ENCODE assay signal across 9 mouse cellular contexts in genomic region chr11:69370817-69371215, GRCm38 (mm10). TPM values are rescaled to one million over a fixed set of nuclear protein-coding genes. Genes with fewer than 3 reads are reported as not detected.
DNase-seq lines count a peak whose midpoint lies in the region; ATAC-seq and TF ChIP-seq lines count a peak whose summit lies in the region.
"Had no signal": no experiment of that assay in that cellular context is flagged by ENCODE, and none has a peak within 500 bp of the region (broad histone marks: within the 10 kb centered on the region; RNA-seq: fewer than 3 reads in every experiment).

No protein-coding gene starts in this region.

- 37% methylated on average over 9 of the region's 9 CpGs for WGBS in limb, embryonic 13.5 days
- 15% methylated on average over 9 of the region's 9 CpGs for WGBS in stomach, embryonic 15.5 days
- WGBS in cerebellum, adult 2 months: 71% methylated on average over 9 of the region's 9 CpGs

- peak overlapping the region; percentile 43 for H3K9ac ChIP-seq in limb, embryonic 13.5 days
- no peak overlapping the region for H3K9ac ChIP-seq in stomach, embryonic 15.5 days

- peak overlapping the region; percentile 81 for H3K27ac ChIP-seq in limb, embryonic 13.5 days
- H3K27ac ChIP-seq in stomach, embryonic 15.5 days: peak overlapping the region; percentile 86
- no peak overlapping the region for H3K27ac ChIP-seq in cerebellum, adult 2 months (ENCODE audit: insufficient read depth, low read length)

- H3K36me3 ChIP-seq in limb, embryonic 13.5 days: peaks cover 21% of the 10 kb centered on the region
- H3K36me3 ChIP-seq in stomach, embryonic 15.5 days: peaks cover 10% of the 10 kb centered on the region; the same call in 1 of the 2 replicates

- H3K4me2 ChIP-seq in limb, embryonic 13.5 days (replicated peaks): peak overlapping the region; percentile 47
- H3K4me2 ChIP-seq in stomach, embryonic 15.5 days: peak overlapping the region; percentile 20

- peak overlapping the region; percentile 17; the same call in 1 of the 2 replicates for H3K4me3 ChIP-seq in limb, embryonic 13.5 days
- no peak overlapping the region for H3K4me3 ChIP-seq in stomach, embryonic 15.5 days (replicated peaks)
- no peak overlapping the region for H3K4me3 ChIP-seq in cerebellum, adult 2 months (replicated peaks; ENCODE audit: insufficient read depth, low read depth, low read length)

- peaks cover 34% of the 10 kb centered on the region for H3K4me1 ChIP-seq in limb, embryonic 13.5 days
- peaks cover 32% of the 10 kb centered on the region for H3K4me1 ChIP-seq in stomach, embryonic 15.5 days
- peaks cover 29% of the 10 kb centered on the region for H3K4me1 ChIP-seq in cerebellum, adult 2 months (ENCODE audit: control insufficient read depth, insufficient read depth, low read length)

- H3K27me3 ChIP-seq in limb, embryonic 13.5 days: no peaks in the 10 kb centered on the region
- no peaks in the 10 kb centered on the region for H3K27me3 ChIP-seq in stomach, embryonic 15.5 days (replicated peaks)
- H3K27me3 ChIP-seq in cerebellum, adult 2 months (ENCODE audit: control insufficient read depth, insufficient read depth, low read length): no peaks in the 10 kb centered on the region

- no peaks in the 10 kb centered on the region for H3K9me3 ChIP-seq in limb, embryonic 13.5 days
- H3K9me3 ChIP-seq in stomach, embryonic 15.5 days: no peaks in the 10 kb centered on the region

- no peak for TF ChIP-seq POLR2A in cerebellum, adult 2 months (IDR thresholded peaks at IDR 0.05; ENCODE audit: borderline replicate concordance, insufficient read depth, low read length)

- ATAC-seq in limb, embryonic 13.5 days (ENCODE audit: low FRiP score, low read depth): no peak
- ATAC-seq in stomach, embryonic 15.5 days (ENCODE audit: insufficient read depth, low FRiP score, low read depth): no peak

- DNase-seq in adrenal gland, adult 2 months: peak; percentile 16
- DNase-seq in adrenal gland, postnatal 4 days (ENCODE audit: low spot score in 2 of 2): no peak
- peak; percentile 11 for DNase-seq in lung, postnatal 14 days
- DNase-seq in lung, postnatal 4 days: no peak
- DNase-seq in retina, postnatal 1 day: no peak
- no peak for DNase-seq in cerebellum, adult 2 months
- DNase-seq: gastrocnemius, postnatal 14 days had no signal

- TF ChIP-seq CTCF in cerebellum, adult 2 months (IDR thresholded peaks at IDR 0.05; ENCODE audit: borderline replicate concordance, insufficient read depth, low read depth, low read length): no peak

RNA-seq across cellular contexts. Expression of gene Chd3, which starts 1.6 kb away (rescaled TPM):
- 10 to 100 TPM; 71.0 to 92.8 TPM for total RNA-seq in adrenal gland, adult 2 months (2021)
- polyA plus RNA-seq in adrenal gland, adult 2 months (2012; rRNA removed): 83.4 and 107 TPM in 2 replicates
- 100 to 1,000 TPM; 164 to 190 TPM for total RNA-seq in adrenal gland, postnatal 4 days (2021)
- 117 and 119 TPM in 2 replicates for polyA plus RNA-seq in limb, embryonic 13.5 days (2015; fragmentation: Nextera tagmentation; extraction: Ambion mirVana)
- polyA plus RNA-seq in stomach, embryonic 15.5 days (2015; fragmentation: Nextera tagmentation; extraction: Ambion mirVana): 53.4 and 54.0 TPM in 2 replicates
- 111 and 115 TPM in 2 replicates for polyA plus RNA-seq in cerebellum, adult 2 months (2012; rRNA removed)

RNA-seq across cellular contexts. Expression of gene Naa38, which starts 24.5 kb away (rescaled TPM):
- total RNA-seq in adrenal gland, adult 2 months (2021): 100 to 1,000 TPM; 124 to 157 TPM
- polyA plus RNA-seq in adrenal gland, adult 2 months (2012; rRNA removed): 175 and 193 TPM in 2 replicates
- total RNA-seq in adrenal gland, postnatal 4 days (2021): 100 to 1,000 TPM; 118 to 129 TPM
- polyA plus RNA-seq in limb, embryonic 13.5 days (2015; fragmentation: Nextera tagmentation; extraction: Ambion mirVana): 127 and 137 TPM in 2 replicates
- 154 and 179 TPM in 2 replicates for polyA plus RNA-seq in stomach, embryonic 15.5 days (2015; fragmentation: Nextera tagmentation; extraction: Ambion mirVana)
- polyA plus RNA-seq in cerebellum, adult 2 months (2012; rRNA removed): 193 and 200 TPM in 2 replicates

RNA-seq across cellular contexts. Expression of gene Cyb5d1, which starts 24.6 kb away (rescaled TPM):
- total RNA-seq in adrenal gland, adult 2 months (2021): 10 to 100 TPM; 44.2 to 59.7 TPM
- 10.7 and 11.8 TPM in 2 replicates for polyA plus RNA-seq in adrenal gland, adult 2 months (2012; rRNA removed)
- total RNA-seq in adrenal gland, postnatal 4 days (2021): 10 to 100 TPM; 42.0 to 44.3 TPM
- 35.6 and 38.1 TPM in 2 replicates for polyA plus RNA-seq in limb, embryonic 13.5 days (2015; fragmentation: Nextera tagmentation; extraction: Ambion mirVana)
- 24.9 and 25.3 TPM in 2 replicates for polyA plus RNA-seq in stomach, embryonic 15.5 days (2015; fragmentation: Nextera tagmentation; extraction: Ambion mirVana)
- polyA plus RNA-seq in cerebellum, adult 2 months (2012; rRNA removed): 40.2 and 41.9 TPM in 2 replicates

RNA-seq across cellular contexts. Expression of gene Tmem88, which starts 27.2 kb away (rescaled TPM):
- total RNA-seq in adrenal gland, adult 2 months (2021): 10 to 100 TPM; 10.8 to 16.0 TPM
- 86.3 and 94.7 TPM in 2 replicates for polyA plus RNA-seq in adrenal gland, adult 2 months (2012; rRNA removed)
- 10 to 100 TPM; 23.4 to 27.2 TPM for total RNA-seq in adrenal gland, postnatal 4 days (2021)
- 24.0 and 25.6 TPM in 2 replicates for polyA plus RNA-seq in limb, embryonic 13.5 days (2015; fragmentation: Nextera tagmentation; extraction: Ambion mirVana)
- 26.7 and 29.4 TPM in 2 replicates for polyA plus RNA-seq in stomach, embryonic 15.5 days (2015; fragmentation: Nextera tagmentation; extraction: Ambion mirVana)
- polyA plus RNA-seq in cerebellum, adult 2 months (2012; rRNA removed): 5.7 and 6.0 TPM in 2 replicates

RNA-seq across cellular contexts. Expression of gene Rnf227, which starts 30.6 kb away (rescaled TPM):
- total RNA-seq in adrenal gland, adult 2 months (2021): 1 to 10 TPM; 3.3 to 6.8 TPM
- polyA plus RNA-seq in adrenal gland, adult 2 months (2012; rRNA removed): 0.88 and 1.1 TPM in 2 replicates
- total RNA-seq in adrenal gland, postnatal 4 days (2021): 10 to 100 TPM in 1 of 2 experiments, 1 to 10 TPM in 1; 9.4 to 10.6 TPM
- polyA plus RNA-seq in limb, embryonic 13.5 days (2015; fragmentation: Nextera tagmentation; extraction: Ambion mirVana): 24.6 and 24.9 TPM in 2 replicates
- 12.6 and 12.8 TPM in 2 replicates for polyA plus RNA-seq in stomach, embryonic 15.5 days (2015; fragmentation: Nextera tagmentation; extraction: Ambion mirVana)
- polyA plus RNA-seq in cerebellum, adult 2 months (2012; rRNA removed): 130 and 135 TPM in 2 replicates

Comparison
In these comparisons a context has a peak if more than half of its experiments do, and no peak if none do; other contexts are left out.
1. DNase-seq: peak in adrenal gland, adult 2 months (single experiment) and lung, postnatal 14 days (single experiment); none in adrenal gland, postnatal 4 days (0 of 2), lung, postnatal 4 days (0 of 2), retina, postnatal 1 day (single experiment) and cerebellum, adult 2 months (0 of 2).